Mouse (Mus musculus) limb, embryonic 12.5 days (tissue): ENCODE results near the gene Tex14. TPM values are rescaled to one million over a fixed set of nuclear protein-coding genes. Genes with fewer than 3 reads are reported as not detected.

Experiments
- ATAC-seq: fragments of 200-750 bp; cut with Nextera tagmentation; 2 replicates; pipeline ENCODE4 v1.8.0; 2017; ENCODE audit warnings: low read depth, moderate TSS enrichment; ENCODE audit not compliant: insufficient number of reproducible peaks, insufficient read depth, low FRiP score, low TSS enrichment
- H3K27ac ChIP-seq: fragments of 300-500 bp; sonication (generic); 2 replicates; pipeline ENCODE4 v1.5.1; 2016; ENCODE audit warnings: mild to moderate bottlenecking, moderate library complexity
- H3K27me3 ChIP-seq: fragments of 300-500 bp; sonication (generic); 2 replicates; pipeline ENCODE4 v1.6.1; 2016; ENCODE audit warnings: mild to moderate bottlenecking, moderate library complexity
- H3K36me3 ChIP-seq: fragments of 300-500 bp; sonication (generic); 2 replicates; pipeline ENCODE4 v1.6.1; 2016; ENCODE audit warnings: mild to moderate bottlenecking, moderate library complexity
- H3K4me1 ChIP-seq: fragments of 300-500 bp; sonication (generic); replicated peaks from 2 replicates; pipeline ENCODE4 v1.6.1; 2016
- H3K4me2 ChIP-seq: fragments of 300-500 bp; sonication (generic); 2 replicates; pipeline ENCODE4 v1.6.1; 2016; ENCODE audit warnings: mild to moderate bottlenecking, moderate library complexity
- H3K4me3 ChIP-seq: fragments of 300-500 bp; sonication (generic); replicated peaks from 2 replicates; pipeline ENCODE4 v1.5.1; 2016; ENCODE audit warnings: mild to moderate bottlenecking
- H3K9ac ChIP-seq: fragments of 300-500 bp; sonication (generic); replicated peaks from 2 replicates; pipeline ENCODE4 v1.6.1; 2016; ENCODE audit warnings: mild to moderate bottlenecking, moderate library complexity
- H3K9me3 ChIP-seq: fragments of 300-500 bp; sonication (generic); 2 replicates; pipeline ENCODE4 v1.6.1; 2016; ENCODE audit warnings: mild to moderate bottlenecking, moderate library complexity
- WGBS: fragments of 180-500 bp; shearing (Covaris S2); methylation state at CpG from one replicate; pipeline ENCODE4 v1.1.7; 2016; 5-methylcytosine and 5-hydroxymethylcytosine counted together
- polyA plus RNA-seq: library from polyadenylated mRNA; unstranded; fragments of >200 nt; fragmentation: Nextera tagmentation; extraction: Ambion mirVana; gene quantifications from 2 replicates; pipeline ENCODE4 v1.2.1, GENCODE M21; 2016

The Tex14 gene
- polyA plus RNA-seq, 1 experiment from 2014 or later, result 0.81 TPM

DNA sequence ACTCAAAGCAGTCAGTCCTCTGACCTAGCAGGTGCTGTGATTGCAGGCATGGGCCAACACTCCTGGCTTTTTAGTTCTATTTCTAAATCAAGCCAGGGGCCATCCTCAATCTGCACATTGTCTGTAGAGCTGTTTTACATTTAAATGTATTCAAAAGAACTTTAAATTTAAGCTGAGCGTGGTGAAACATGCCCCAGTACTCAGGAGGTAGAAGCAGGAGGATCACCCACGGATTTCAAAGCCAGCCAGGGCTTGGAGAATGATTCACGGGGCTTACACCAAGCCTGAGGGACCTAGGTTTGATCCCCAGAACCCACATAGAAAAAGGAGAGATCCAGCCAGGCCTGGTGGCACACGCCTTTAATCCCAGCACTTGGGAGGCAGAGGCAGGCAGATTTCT is 148.5 kb downstream of the Tex14 start:
- Histone ChIP-seq H3K9me3 (no peaks in the 10 kb centered on the region), H3K27ac (no peak overlapping the region), H3K4me2 (no peak overlapping the region), H3K27me3 (no peaks in the 10 kb centered on the region), H3K36me3 (no peaks in the 10 kb centered on the region), H3K4me3 (no peak overlapping the region), H3K9ac (no peak overlapping the region), H3K4me1 (no peaks in the 10 kb centered on the region)
- WGBS, result 76% methylated on average over 4 of the region's 4 CpGs
- no peak for ATAC-seq

DNA sequence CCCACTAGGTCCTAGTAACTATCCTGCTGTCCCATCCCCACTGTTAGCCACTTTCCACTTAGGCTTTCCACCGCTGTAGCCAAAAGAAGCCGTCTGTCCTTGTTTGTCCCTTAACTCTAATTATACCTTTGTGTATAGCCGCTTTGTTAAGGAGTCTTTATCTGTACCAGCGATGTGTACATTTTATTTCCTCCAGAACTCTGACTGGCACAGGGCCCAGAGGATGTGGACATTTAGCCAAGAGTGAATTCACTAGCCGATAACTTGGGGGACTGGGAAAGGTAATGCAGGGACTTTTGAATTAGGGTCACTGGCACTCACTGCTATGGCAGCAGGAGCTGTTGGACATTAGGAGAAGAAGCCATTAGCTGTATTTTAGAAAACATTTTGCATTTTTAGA is 149.5 kb downstream of the Tex14 start:
- Histone ChIP-seq H3K27ac (no peak overlapping the region), H3K4me2 (no peak overlapping the region), H3K27me3 (no peaks in the 10 kb centered on the region), H3K36me3 (no peaks in the 10 kb centered on the region), H3K9me3 (no peaks in the 10 kb centered on the region), H3K4me3 (no peak overlapping the region), H3K4me1 (no peaks in the 10 kb centered on the region), H3K9ac (no peak overlapping the region)
- no peak for ATAC-seq
- 76% methylated on average over 5 of the region's 5 CpGs for WGBS

DNA sequence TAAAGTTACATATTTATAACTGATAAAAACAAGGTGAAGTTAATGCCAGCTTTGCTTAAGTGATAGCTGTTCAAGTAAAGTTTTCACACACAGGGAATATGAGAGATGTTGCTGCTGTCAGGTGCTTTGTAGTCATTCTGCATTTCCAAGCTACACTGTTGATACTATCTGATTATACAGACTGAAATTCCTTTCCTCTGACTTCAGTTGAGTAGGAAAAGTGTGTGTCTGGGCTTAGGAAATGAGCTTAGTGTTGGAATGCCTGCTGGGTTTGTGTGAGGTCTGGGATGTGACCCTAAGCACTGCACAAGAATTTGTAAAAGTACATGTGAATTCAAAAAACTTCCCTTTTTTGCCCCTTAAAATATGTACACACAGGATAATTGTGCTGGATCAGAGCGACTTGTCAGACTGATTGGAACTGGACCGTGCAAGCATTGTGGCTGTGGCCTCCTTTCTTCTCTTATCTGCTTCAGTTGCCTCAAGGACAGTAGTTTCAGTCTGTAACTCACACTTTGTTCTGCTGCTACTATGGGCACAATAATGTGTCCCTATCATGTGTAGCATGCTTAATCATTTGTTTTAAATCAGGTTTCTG is 150.3 kb downstream of the Tex14 start:
- H3K4me2 ChIP-seq, result no peak overlapping the region
- no peak for ATAC-seq
- H3K4me1 ChIP-seq, result no peaks in the 10 kb centered on the region
- H3K4me3 ChIP-seq, result no peak overlapping the region
- no peak overlapping the region for H3K27ac ChIP-seq
- H3K36me3 ChIP-seq, result no peaks in the 10 kb centered on the region
- H3K27me3 ChIP-seq, result no peaks in the 10 kb centered on the region
- H3K9me3 ChIP-seq, result no peaks in the 10 kb centered on the region
- H3K9ac ChIP-seq, result no peak overlapping the region
- 64% methylated on average over 2 of the region's 2 CpGs for WGBS

DNA sequence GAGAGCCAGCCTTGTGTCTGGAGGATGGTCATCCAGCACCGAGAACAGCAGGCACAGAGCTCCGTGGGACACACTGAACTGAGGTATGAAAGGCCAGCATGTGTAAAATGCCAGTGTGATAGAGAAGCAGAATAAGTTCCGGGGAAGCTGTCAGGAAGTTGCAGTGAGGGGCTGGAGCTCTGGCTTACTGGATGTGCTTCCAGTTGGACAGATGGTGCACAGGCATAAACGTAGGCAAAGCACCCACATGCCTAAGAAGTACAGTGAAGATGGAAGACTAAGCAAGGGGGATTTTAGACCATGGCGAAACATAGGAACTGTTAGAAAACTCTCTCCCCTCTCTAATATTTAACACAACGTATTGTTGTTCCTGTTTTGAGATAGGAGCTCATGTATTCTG is 156.3 kb downstream of the Tex14 start:
- Histone ChIP-seq H3K9me3 (no peaks in the 10 kb centered on the region), H3K36me3 (no peaks in the 10 kb centered on the region), H3K4me2 (no peak overlapping the region), H3K27ac (no peak overlapping the region), H3K4me1 (no peaks in the 10 kb centered on the region), H3K4me3 (no peak overlapping the region), H3K9ac (no peak overlapping the region), H3K27me3 (no peaks in the 10 kb centered on the region)
- ATAC-seq, result no peak
- 72% methylated on average over 6 of the region's 6 CpGs for WGBS

DNA sequence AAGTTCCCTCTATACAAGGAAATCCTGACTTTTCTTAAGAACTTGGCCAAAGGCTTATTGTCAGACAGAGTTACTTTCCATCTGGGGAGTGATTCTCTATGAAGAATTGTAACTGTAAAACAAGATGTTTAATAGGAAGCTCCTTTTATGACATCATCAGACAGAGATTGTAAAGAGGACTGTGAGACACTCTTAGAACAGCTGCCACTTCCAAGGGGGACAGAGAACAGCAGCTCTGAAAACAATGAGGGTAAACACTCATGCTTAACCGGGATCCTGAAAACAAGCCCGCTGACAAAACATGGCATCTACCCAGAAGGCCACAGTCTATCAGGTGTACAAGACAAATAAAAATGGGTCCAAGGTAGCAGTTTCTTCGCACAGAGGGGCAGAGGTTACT is 161.6 kb downstream of the Tex14 start, which contains the start of gene Gm11492:
Gene Gm11492 (plus strand): TSS at position 153 of the 400 bp plus-strand sequence.
- Histone ChIP-seq H3K9me3 (no peaks in the 10 kb centered on the region), H3K4me3 (no peak within 1 kb of the TSS), H3K4me1 (no peaks in the 10 kb centered on the region), H3K9ac (no peak within 1 kb of the TSS), H3K4me2 (no peak within 1 kb of the TSS), H3K27me3 (no peaks in the 10 kb centered on the region), H3K36me3 (no peaks in the 10 kb centered on the region), H3K27ac (no peak within 1 kb of the TSS)
- no peak for ATAC-seq
- 85% methylated on average over 3 of the region's 3 CpGs for WGBS

DNA sequence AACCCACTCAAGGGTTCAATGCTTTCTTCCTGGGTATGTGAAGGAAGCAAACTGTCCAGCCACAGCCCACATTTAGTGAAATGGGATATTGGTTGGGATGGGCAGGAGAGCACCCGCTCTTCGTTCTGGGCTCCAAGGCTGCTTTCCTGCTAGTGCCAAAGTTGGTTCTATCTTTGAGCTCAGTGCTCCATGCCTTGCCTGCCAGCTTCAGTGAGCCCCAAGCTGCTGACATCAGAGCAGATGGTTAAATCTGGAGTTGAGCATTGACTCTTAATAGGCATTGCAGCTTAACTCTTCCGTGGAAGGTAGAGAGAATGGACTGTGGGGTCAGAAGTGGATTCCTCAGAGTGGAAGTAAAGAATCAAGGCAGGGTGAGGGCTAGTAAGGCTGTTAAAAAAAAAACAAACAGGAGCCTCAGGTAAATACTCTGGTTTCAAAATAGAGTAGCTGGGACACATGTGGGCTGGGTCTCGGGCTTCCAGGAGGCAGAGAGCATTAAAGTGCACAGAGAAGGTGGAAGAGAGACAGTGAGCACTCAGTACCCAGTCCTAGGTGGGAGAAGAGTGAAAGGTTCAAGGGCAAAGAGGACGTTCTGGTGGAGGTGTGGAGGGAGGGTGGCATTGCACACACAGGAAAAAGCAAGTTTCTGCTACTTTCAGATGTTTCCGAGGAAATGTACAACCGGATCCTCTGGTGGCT is 163.5 kb downstream of the Tex14 start, which contains the start of gene Sept4:
Gene Sept4 (plus strand): TSS at position 649 of the 699 bp plus-strand sequence.
- H3K9me3 ChIP-seq, result no peaks in the 10 kb centered on the region
- H3K36me3 ChIP-seq, result no peaks in the 10 kb centered on the region
- H3K27me3 ChIP-seq, result no peaks in the 10 kb centered on the region
- H3K4me1 ChIP-seq, result no peaks in the 10 kb centered on the region
- 75% methylated on average over 7 of the region's 7 CpGs for WGBS
- H3K4me2 ChIP-seq, result no peak within 1 kb of the TSS
- no peak within 1 kb of the TSS for H3K27ac ChIP-seq
- ATAC-seq, result no peak
- no peak within 1 kb of the TSS for H3K4me3 ChIP-seq
- H3K9ac ChIP-seq, result no peak within 1 kb of the TSS

DNA sequence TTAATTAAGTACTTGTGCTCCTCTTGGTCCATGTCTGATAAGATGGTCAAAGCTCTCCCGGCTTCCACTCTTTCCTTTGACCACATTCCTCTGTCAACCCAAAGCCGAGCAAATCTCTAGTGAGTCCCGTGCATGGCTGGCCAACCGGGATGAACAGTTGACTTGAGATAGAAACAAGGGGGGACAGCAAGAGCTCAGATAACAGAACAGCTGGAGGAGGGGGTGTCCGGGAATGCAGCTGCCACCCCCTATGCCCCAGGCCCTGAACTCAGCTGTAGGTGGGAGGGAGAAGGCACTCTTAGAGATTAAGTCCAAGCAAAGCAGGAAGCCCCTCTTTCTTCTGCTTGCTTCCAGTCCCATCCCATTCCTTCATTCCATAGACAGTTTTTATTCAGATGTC is 165.9 kb downstream of the Tex14 start:
- WGBS, result 68% methylated on average over 5 of the region's 5 CpGs
- Histone ChIP-seq H3K4me1 (no peaks in the 10 kb centered on the region), H3K4me2 (no peak overlapping the region), H3K9me3 (no peaks in the 10 kb centered on the region), H3K27me3 (no peaks in the 10 kb centered on the region), H3K36me3 (no peaks in the 10 kb centered on the region), H3K4me3 (no peak overlapping the region), H3K27ac (no peak overlapping the region), H3K9ac (no peak overlapping the region)
- ATAC-seq, result no peak

DNA sequence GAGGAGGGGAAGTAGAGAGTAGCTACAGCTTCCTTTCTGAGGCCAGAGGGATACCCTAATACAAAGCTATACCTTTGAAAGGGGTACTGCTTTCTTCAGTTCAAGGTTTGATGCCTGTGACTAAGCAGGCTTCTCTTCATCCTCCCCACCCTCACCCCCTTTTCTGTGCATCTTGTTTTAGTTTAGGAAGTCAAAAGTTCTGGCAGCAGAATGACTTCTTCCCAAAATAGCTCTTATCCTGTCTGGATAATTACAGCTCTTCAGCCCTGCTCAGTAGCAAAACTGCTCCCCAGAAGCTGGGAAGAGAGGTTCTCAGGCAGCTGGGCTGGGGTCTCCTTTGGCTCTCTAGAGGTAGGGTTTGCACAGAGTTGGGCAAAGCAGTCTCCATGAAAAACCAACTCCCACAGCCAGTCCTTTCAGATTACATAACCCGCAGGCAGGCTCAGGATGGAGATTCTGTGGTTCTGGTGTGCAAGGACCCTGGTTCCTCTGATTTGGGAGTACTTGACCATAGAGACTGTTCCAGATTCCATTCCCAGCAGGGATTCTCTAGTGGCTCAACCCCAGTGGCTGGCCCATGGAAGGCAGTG is 166.6 kb downstream of the Tex14 start:
- H3K36me3 ChIP-seq, result no peaks in the 10 kb centered on the region
- WGBS, result 90% methylated on average over 1 of the region's 1 CpGs
- no peaks in the 10 kb centered on the region for H3K9me3 ChIP-seq
- no peak overlapping the region for H3K9ac ChIP-seq
- no peak overlapping the region for H3K4me3 ChIP-seq
- no peak for ATAC-seq
- no peaks in the 10 kb centered on the region for H3K4me1 ChIP-seq
- no peak overlapping the region for H3K27ac ChIP-seq
- no peak overlapping the region for H3K4me2 ChIP-seq
- H3K27me3 ChIP-seq, result no peaks in the 10 kb centered on the region

DNA sequence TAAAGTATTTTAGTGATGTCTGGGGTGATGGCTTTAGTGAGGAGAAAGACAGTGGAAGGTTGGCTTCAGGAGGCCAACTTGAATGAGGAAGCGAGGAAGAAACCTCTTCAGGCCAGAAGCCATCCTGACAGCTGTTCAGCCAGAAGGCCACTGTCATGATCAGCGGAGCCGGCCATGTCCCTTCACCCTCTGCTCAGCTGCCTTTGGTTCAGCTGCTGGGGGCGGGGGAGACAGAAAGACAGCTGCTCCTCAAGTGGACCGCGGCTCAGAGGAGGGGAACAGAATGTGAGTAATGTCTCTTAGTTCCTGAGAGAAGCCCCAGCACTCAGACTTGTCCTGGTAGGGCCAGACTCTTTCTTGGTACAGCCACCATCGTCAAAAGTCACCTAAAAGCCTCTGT is 168.9 kb downstream of the Tex14 start:
- no peaks in the 10 kb centered on the region for H3K36me3 ChIP-seq
- H3K9ac ChIP-seq, result no peak overlapping the region
- no peak for ATAC-seq
- no peak overlapping the region for H3K4me2 ChIP-seq
- H3K4me3 ChIP-seq, result no peak overlapping the region
- H3K27ac ChIP-seq, result no peak overlapping the region
- peaks cover 11% of the 10 kb centered on the region for H3K4me1 ChIP-seq
- H3K9me3 ChIP-seq, result no peaks in the 10 kb centered on the region
- 69% methylated on average over 7 of the region's 7 CpGs for WGBS
- peaks cover 14% of the 10 kb centered on the region; the same call in 1 of the 2 replicates for H3K27me3 ChIP-seq

DNA sequence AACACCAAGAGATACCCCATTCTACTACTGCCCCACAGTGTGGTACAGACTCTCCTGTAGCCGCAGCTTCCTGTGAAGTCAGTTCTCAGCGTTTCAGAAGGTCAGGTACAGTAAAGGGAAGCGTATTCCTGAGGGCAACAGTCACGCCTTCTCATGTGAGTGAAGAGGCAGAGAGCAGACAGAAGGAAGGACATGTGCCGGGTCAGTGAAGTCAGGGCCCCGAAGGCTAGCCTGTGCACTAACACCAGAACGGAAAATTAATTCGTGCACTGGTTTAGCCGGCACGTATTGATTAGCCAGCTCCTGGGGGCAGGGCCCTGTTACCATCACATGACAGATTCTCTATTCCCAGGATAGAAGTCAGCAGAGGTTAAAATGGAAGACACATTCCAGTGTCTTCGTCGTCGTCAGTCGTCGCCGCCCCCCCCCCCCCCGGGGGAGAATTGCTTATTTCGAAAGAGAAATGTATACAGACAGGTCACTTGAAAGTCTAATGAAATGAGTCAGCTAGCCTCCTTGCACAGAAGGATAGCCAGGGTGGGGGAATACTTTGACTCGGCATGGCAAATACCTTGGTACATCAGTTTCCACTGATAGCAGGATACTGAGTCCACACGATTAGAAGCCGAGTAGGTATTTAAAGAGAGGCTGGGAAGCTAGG is 169.8 kb downstream of the Tex14 start:
- Histone ChIP-seq H3K9ac (no peak overlapping the region), H3K36me3 (no peaks in the 10 kb centered on the region), H3K4me2 (no peak overlapping the region), H3K4me3 (no peak overlapping the region), H3K27ac (no peak overlapping the region), H3K27me3 (peaks cover 20% of the 10 kb centered on the region; the same call in 1 of the 2 replicates), H3K4me1 (peaks cover 11% of the 10 kb centered on the region), H3K9me3 (no peaks in the 10 kb centered on the region)
- 76% methylated on average over 21 of the region's 21 CpGs for WGBS
- ATAC-seq, result no peak

DNA sequence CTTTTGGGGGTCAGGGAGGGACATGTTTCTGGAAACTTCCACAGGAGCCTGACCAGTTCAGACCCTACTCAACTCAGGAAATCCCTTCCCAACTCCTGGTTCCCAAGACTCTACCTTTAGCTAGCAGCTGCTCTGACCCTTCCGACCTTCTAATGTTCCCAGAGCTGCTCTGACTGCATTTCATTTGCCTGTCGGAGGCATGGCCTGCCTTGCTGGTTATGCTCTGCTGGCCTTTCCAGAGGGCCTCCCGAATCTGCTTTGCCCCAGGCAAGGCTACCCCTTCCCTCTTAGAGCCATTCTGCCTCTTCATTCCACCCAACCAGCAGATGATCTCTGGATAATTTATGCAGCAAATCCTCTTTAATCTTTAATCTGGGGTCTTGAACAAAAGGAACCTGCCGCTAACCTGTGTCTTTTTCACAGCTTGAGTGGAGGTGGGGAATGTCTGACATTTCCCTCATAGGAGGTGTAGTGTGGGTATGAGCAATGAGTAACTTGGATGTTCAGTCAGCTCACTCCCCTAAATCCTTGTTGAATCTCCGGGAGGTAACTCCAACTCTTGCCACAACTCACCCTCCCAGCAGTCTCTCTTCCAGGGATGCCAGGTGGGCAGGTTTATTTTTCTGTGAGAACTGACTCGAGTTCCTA is 172.9 kb downstream of the Tex14 start:
- Histone ChIP-seq H3K27me3 (peaks cover 22% of the 10 kb centered on the region; the same call in 1 of the 2 replicates), H3K4me1 (peaks cover 11% of the 10 kb centered on the region), H3K9ac (peak overlapping the region; percentile 65; the same call in 1 of the 2 replicates), H3K4me3 (peak overlapping the region; percentile 56), H3K9me3 (no peaks in the 10 kb centered on the region), H3K36me3 (no peaks in the 10 kb centered on the region), H3K27ac (no peak overlapping the region), H3K4me2 (peak overlapping the region; percentile 92)
- WGBS, result 20% methylated on average over 6 of the region's 6 CpGs
- ATAC-seq, result no peak
